Mouse (Mus musculus): ENCODE measurements around the gene Ehbp1.

Gene Ehbp1

DNA sequence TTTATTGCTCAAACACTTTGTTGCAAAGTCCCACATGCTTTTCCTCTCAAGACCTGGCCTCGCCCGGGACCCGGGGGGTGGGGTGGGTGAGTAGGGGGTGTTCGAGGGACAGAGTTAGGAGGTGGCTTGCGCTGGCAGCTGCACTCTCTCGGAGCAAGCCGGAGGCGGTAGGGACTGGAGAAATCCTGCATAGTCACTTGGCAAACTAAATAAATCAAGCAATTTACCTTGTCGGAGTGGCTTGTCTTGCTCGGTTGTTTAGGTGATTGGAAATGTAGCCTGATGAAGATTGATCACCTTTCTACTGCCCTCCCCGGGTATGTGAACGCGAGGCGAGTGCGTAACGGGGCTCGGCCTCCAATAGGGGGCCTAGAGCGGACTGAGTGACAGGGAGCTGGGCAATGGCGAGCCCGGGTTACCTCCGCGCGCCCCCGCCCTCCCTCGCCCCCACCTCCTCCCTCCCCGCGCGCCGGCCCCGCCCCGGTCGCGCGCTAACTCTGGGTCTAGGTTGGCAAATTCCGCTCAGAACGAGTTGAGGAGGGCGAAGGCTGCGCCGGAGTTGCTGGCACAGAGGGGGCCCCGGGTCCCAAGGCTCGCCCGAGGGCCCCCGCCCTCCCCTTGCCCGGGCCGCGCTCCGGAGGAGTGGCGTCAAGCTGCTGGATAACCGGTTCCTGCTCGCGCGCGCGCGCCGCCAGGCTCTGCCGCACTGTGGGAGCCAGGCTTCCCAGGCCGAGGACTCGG is 340.6 kb downstream of the Ehbp1 start:
- no peak for DNase-seq (ENCODE audit: low read depth, low spot score)

DNA sequence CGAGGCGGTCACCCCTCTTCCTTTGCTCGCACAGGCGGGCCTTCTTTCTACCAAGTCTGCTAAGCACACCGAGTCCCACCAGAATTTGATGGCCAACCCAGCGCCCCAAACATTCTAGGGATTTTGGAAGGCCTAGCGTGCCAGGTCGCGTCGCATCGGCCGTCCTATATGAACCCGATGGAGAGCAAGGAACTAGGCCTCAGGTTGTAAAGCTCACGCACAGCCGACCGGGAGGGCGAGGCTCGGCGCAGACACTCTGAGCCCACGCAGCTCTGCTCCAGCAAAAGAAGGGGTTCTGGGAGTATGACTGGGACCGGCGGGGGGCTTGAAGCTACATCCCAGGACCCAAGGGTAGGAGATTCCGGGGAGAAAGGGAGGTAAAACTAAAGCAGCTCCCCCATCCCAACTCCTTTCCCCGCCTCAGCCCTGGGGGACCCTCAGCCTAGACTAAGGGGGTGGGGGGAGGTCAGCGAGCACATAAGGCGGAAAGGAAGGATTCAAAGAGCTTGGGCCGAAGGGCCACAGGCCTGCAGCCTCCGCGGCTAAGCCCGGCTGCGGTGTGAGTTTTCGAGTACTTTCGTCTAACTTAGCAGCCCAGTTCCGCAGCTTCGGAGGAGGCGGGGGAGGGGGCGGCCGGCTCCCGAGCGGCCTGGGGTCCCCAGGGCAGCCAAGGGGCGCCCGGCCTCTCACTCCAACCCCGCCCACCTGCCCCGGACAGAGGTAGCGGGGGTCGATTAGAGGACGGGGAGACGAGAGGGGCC is 341.6 kb downstream of the Ehbp1 start:
- no peak for DNase-seq (ENCODE audit: low read depth, low spot score)

DNA sequence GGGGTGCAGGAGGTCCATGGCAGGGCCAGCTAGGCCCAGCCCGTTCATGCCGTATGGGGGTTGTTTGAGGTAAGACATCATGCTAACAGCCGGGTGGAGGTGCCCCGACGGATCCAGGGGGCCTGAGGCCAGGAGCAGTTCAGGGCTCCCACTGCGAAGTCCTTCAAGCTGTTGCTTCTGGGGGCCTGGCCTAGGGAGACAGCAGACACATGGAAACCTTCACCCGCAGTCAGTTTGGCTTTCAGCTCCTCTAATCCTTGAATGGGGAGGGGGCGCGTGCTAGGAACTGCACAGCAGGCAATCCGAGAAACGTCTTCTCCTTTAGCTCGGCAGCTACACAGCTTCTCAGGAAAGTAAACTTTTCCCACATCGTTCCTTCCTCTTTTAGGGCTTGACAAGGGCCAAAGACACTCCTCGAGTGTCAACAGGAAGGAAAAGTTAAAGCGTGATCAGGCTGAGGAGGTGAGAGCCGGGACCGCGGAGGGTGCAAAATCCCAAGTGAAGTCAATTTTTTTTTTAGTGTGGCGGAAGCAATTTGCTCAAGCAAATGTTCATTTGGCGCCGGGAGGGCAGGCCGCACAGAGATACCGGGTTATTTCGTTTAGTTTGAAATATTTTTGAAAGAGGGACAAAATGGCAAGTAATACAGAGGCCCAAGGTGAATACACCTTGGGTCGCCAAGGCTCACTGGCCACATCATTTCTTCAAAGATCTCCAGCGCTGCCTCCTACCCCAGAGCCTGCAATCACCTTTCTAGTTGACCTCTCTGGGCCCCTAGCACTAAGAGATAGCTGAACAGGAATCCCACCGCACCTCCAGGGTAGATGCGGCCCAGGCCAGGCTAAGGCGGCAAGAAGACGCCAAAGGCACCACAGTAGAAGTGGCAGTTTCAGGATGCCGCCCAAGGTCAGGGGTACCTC is 342.4 kb downstream of the Ehbp1 start:
- no peak for DNase-seq (ENCODE audit: low read depth, low spot score)

DNA sequence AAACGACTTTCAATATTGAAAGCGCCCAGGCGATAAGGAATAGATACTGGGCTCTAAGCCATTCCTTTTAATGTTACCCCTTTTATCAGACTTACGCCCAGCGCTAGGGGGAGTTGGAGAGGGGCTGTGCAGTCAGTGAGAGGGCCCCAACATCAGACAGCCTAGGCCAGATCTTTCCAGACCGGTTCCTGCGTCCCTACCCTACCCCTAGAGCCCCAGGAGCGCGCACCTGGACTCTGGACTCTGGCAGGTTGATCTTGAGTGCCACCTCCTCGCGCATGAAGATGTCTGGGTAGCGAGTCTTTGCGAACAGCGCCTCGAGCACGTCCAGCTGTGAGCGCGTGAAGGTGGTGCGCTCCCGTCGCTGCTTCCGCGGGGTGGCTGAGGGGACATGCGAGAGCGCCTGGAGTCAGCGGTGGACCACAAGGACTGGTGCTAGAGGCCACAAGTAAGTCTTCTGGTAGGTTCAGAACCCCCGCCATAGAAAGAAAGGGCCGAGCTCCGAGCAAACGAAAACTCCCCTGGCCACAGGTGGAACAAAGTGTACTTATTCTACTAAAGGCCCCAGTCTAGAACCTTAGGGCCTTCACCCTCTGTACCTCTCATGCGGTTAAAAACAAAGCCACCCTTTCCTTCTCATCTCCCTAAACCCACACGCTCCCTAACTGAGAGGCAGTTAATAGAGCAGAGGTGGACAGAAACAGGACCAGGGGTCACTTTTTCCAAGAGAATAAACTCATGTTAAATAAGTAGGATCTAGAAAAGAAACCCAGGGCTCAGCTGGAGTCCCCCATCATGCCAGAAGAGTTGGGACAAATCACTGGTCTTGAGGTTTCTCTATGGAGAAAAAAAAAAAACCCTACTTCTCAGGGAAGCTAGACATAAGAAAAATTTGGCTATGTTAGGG is 343.7 kb downstream of the Ehbp1 start:
- no peak for DNase-seq (ENCODE audit: low read depth, low spot score)

DNA sequence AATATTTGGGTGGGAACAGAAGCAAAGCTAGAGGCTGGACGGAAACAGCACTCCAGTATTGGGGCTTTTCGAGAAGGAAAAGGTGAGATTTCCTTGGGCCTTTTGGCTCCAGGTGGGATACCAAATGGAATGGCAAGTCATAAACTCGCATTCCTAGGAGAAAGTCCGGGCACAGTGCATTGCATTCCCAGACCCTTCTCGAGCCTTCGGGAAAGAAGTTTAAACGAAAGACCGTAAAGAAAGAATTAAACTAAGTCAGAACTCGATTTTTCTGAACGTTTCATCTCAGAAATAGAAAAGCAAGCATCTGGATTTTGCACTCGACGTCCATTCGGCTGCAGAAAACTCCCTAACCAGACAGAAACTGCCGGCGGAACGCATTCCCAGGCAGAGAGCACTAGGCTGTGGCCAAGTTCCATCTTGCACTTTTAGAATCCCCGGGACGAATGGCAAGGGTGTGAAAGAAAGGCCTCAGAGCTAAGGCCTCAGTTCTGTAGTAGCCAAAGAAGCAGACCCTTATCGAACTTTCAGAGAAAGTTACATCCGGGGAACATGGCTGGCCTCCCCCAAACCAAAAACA is 344.4 kb downstream of the Ehbp1 start:
- no peak for DNase-seq (ENCODE audit: low read depth, low spot score)

DNA sequence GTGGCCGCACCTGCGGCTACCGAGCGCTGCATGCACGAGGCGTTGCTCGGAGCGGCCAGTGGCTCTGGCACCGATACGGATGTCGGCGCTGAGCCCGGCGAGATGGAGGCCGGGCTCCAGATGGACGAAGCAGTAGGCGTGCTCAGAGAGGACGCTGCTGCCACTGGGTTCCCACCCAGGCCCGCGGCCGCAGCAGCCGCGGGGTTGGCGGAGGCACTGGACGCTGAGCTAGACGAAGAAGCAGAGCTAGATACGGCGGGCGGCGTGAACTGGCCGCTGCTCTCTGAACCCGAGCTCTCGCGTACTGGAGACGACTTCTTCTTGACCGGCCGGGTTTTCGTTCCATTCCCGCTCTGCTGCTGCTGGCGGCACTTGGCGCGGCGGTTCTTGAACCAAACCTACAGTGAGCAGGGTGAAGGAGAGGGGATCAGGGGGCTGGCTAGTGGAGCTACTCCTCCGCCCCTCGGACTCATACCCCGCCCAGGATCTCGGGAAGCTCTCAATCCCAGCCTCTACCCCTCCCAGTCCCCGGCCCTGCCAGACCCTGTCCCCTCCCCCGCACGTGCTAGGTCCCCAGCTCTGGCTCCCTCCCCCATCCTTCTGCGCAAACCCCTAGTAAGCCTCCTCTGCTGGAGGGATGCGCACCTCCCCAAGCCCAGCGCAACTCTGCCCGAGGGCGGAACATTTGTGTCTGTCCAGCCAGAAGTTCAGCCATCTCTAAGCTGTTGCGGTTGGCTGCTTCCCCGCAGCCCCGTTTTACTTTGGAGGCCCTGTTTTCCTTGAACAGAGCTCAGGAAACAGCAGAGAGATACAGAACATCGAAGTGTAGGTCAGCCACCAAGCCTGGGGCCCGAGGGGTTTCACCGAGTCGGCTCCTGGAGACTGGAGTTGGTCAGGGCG is 345.2 kb downstream of the Ehbp1 start:
- DNase-seq (ENCODE audit: low read depth, low spot score), result no peak

DNA sequence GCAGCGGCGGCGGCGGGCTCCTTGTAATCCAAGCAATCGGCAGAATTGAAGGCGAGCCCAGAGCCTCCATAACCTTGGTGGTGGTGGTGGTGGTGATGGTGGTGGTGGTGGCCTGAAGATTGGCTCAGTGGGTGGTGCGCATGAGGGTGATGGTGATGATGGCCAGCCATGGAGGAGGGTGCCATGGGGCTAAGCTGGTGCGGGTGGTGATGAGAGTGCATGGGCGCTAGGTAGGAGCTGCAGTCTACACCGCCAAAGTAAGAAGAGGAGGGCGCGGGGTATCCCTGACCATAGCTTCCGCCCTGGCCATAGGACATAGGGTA is 345.8 kb downstream of the Ehbp1 start:
- DNase-seq (ENCODE audit: low read depth, low spot score), result no peak

DNA sequence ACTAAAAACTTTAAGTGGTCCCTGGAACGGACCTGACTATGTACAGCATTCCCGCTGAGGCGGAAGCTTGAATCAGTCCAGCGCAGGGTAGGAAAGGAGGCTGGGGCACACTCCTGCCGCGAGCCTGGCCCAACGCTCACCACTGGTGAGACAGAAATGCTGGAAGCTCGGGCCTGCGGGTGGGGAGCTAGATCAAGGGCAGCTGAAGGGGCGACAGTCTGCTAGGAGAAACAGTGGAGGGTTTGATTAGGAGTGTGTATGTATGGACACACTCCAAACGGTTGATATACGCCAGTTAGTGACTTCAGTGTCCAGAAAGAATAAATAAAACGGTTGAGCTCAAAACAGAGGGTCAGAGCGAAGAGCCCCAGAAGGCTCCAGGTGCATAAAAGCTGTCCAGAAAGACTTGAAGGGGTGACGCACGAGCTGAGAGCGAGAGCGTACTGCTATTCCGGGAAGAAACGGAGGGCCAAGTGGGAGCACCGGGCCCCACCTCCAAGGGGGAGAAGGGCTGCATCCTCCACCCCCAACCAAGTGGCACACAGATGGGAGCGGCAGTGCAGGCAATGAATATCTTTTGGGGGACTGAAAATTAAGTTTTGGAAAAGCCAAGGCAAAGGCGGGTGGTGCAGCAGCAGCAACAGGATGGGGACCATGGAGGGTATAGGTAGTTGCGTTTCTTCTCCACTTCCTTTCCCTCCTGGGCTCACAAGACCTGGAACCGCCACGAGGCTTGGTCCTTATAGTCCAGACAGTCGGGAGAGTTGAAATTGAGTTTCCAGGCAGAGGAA is 346.4 kb downstream of the Ehbp1 start:
- DNase-seq (ENCODE audit: low read depth, low spot score), result no peak

DNA sequence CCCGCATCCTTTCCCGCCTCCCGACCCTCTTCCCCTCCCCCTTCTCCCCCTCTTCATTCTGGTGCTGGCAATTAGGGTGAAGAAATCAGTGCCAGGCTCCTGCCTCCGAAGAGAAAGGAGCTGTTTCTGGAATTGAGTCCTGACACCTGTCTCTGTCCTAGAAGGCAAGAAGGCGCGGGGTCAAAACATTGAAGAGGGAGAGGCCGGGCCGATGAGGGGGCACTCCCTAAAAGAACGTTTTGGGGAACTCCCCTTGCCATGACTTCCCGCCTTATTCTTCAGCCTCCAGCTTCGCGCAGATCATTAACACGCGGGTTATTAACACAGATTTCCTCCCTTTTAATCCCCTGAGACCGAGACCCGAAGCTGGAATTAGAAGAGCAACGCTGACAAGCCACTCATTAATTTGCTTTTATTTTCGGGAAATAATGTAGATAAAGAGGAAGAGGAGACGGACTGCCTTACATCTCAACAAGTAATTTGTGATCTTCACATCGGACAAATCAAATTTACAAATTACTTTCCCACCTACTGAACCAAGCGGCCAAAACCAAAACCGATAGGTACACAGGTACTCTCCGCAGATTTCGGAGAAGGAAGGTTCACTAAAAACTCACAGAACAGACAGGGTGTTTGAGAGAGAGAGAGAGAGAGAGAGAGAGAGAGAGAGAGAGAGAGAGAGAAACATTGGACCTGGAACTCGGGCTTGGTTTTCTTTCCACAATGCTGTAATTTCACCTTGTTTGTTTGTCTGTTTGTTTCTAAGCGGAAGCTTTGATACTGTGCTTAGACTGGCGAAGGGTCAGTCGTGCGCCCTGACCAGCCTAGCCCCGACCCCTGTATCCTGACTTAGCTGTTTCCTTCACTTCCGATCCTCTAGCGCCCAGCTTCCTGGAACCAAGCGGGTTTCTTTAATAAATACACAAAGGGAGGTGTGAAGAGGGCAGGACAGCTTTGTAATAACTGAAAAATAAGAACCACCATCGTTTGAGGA is 347.4 kb downstream of the Ehbp1 start:
- no peak for DNase-seq (ENCODE audit: low read depth, low spot score)

DNA sequence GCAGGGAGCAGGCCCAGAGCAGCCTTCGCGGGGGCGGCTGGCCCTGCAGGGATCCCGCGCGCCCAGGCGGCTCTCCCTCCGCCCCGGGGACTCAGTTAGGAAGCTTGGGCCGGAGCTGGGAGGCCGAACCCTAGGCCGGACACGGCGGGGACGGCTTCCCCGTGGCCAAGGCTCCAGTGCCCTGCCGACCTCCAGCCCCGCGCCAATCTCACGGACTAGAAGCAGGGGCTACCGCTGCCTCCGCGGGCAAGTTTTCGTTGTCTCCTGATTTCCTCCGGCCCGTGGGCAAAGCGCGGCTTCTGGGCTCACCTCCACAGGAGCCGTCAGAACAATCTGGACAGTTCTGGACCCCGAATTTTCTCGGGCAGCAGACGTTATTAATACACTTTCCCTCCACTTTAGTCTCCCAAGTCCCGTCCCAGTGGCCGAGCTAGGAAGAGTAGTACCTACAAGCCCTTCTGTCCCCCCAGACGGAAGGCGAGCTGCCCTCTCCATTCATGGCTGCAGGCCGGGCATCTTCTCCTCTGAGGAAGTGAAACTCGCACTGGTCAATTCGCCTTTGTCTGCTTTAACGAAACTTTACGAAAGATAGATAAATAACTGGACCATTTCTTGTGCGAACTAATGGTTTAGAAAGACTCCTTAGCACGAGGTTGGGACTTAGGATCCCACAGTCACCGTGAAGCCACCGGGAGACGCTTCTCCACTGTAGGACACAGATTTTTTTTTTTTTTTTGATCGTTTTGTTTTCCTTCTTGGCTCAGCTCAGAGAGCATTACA is 348.3 kb downstream of the Ehbp1 start:
- no peak for DNase-seq (ENCODE audit: low read depth, low spot score)

DNA sequence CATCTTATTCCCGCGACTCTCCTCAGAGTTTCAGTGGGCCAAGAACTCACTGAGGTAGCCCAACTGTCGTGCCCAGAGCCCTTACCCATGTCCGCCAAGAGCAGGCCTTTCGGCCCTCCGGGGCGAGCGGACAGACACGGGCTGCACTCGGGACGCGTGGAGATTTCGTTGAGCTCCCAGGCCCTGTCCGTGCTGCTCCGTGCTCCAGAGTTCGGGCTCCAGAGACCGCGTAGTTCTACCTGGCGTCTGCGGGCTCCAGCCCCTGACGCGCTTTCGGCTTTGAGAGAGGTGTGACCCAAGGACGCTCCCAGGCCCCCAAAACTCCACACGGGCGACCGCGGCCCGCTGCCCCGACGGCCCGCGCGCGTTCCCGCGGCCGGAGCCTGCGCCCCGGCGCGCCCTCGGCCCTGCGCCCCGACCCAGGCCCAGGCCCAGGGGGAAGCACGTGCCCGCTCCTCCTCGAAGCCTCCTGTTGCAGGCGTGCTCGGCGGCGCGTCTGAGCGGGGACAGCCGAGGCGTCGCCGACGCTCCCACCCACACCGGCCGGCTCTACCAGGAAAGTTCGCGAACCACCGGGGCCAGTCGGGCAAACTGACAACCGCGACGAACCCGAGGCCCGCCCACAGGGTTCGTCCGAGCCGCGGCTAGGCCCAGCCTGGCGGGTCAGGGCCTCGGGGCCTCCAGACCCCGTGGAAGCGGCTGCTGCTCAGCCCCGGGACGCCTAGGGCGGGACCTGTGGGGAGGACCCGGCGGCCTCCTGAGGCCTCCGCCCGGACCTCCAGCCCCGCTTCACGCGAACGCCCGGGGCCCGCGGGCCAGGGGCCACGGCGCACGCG is 349.1 kb downstream of the Ehbp1 start:
- no peak for DNase-seq (ENCODE audit: low read depth, low spot score)

DNA sequence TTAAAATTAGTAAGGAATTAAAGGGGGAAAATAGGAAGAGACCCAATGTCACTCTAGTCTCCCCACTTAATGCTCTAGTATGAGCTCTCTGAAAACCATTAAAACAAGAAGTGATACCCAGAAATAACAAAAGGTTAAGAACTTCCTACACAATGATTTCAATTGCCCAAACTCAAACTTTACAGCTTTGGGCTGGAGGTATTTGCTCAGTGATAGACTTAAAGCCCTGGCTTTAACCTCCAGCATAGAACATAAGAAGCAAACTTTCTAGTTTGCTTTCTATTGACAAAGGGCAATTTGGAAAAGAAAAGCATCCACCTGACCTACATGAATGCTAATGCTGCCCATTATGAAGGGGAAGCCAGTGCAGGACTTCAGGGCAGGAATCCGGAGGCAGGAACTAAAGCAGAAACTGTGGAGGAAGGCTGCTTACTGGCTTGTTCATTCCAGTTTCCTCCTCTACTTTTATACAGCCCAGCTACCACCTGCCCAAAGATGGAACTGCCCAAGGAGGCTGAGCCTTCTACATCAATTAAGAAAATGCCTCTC is 353.6 kb downstream of the Ehbp1 start:
- no peak for DNase-seq (ENCODE audit: low read depth, low spot score)

DNA sequence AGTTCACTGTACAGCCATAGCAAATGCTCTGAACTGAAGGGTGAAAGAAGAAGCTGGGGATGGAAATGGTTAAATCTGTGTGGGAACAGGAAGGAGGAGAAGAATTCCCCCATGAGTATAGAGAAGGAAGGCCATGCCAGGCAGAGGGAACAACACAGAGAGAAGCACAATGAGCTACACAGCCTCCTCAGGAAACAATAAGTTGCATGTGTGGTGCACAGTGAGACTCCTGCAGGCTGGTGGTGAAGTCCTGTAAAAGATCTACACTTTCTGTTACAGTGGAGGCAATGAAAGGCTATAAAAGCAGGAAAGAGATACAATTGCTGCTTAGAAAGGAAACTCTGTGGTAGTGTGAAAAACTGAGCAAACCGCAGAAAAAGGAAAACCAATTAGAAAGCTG is 357.0 kb downstream of the Ehbp1 start:
- DNase-seq (ENCODE audit: low read depth, low spot score), result no peak

DNA sequence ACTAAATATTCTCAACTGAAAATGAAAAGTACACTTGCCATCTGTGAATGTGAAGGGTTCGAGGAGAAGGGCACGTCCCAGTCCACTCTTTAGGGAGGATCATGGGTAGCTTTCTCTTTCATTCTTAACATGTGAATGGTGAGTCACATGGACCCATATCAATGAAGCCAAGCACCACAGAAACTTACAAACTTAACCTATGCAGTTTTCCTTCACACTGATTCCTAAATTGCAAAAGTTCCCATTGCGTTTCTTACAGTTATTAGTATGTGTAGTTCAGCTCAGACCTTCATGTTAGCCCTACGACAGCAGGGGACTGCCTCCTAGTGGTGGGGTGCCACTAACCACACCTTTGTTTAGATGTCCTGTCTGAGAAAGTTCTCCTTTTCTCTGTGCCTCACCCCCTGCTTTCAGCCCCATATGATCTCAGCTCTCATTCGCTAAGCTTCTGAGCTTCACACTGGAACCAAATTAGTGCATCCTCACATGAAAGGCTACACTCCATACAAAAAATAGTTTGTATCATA is 368.0 kb downstream of the Ehbp1 start:
- DNase-seq (ENCODE audit: low read depth, low spot score), result no peak

DNA sequence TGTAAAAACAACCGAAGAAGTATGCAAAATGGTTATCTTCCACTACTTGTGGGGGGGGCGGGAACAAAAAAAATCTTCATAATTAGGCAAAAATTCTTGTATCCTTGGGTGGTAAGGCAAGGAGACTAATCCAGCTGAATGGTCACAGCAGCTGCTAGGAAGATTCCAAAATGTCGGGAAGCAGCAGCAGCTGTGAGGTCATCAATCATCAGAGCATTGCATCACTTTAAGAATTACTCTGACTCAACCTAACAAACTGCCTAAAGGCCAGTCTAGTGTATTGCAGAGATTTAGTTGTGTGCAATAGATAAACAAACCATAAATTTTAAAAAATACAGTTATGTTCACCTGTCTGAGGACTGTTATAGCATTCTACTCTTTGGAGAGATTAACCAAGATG is 368.5 kb downstream of the Ehbp1 start:
- no peak for DNase-seq (ENCODE audit: low read depth, low spot score)

DNA sequence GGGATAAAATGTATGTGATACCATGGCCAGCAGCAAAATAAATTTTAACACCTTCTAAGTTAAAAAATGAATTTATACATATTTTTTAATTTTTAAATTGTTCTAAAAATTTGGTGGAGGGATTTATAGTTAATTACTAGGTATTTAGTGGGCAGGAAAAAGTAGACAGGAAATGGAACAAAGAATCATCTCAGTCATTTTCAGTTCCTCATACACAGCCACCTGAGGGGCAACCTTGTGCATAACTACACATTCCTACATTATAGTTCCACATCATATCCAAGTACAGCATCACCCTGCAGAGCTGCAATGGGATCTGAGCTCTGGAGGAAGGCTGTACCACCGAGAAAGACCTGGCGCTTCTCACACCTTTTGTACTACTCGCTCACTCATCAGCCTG is 373.2 kb downstream of the Ehbp1 start:
- DNase-seq (ENCODE audit: low read depth, low spot score), result no peak
